Mouse (Mus musculus) forebrain, embryonic 14.5 days (tissue): ENCODE measurements around the gene Qk. TPM values are rescaled to one million over a fixed set of nuclear protein-coding genes. Genes with fewer than 3 reads are reported as not detected.
A peak's percentile ranks its signal among the peaks of the same experiment; 100 is the strongest.

ENCODE experiments used
- ATAC-seq: fragments of 200-750 bp; cut with Nextera tagmentation; 2 replicates; pipeline ENCODE4 v1.8.0; 2017; ENCODE audit warnings: mild to moderate bottlenecking, moderate library complexity
- DNase-seq: peaks from one replicate; pipeline ENCODE4 v3.0.0-alpha.2; 2015; ENCODE audit warnings: low spot score
- H3K27ac ChIP-seq: fragments of 300-500 bp; sonication (generic); 2 replicates; pipeline ENCODE4 v1.5.1; 2014; ENCODE audit warnings: low read depth, mild to moderate bottlenecking, control low read depth, low read length, moderate library complexity
- H3K27me3 ChIP-seq: fragments of 300-500 bp; sonication (generic); replicated peaks from 2 replicates; pipeline ENCODE4 v1.6.1; 2014; ENCODE audit warnings: low read length, control low read depth, mixed read lengths; ENCODE audit not compliant: control insufficient read depth, insufficient read depth
- H3K36me3 ChIP-seq: fragments of 300-500 bp; sonication (generic); 2 replicates; pipeline ENCODE4 v1.6.1; 2014; ENCODE audit warnings: low read length, control low read depth; ENCODE audit not compliant: control insufficient read depth, insufficient read depth
- H3K4me1 ChIP-seq: fragments of 300-500 bp; sonication (generic); 2 replicates; pipeline ENCODE4 v1.6.1; 2014; ENCODE audit warnings: antibody characterized with exemption, low read length, control low read depth; ENCODE audit not compliant: control insufficient read depth, insufficient read depth
- H3K4me2 ChIP-seq: fragments of 300-500 bp; sonication (generic); 2 replicates; pipeline ENCODE4 v1.6.1; 2014; ENCODE audit warnings: mild to moderate bottlenecking, control low read depth, low read length
- H3K4me3 ChIP-seq: fragments of 300-500 bp; sonication (generic); 2 replicates; pipeline ENCODE4 v1.5.1; 2014; ENCODE audit warnings: low read depth, low read length, control low read depth
- H3K9ac ChIP-seq: fragments of 300-500 bp; sonication (generic); 2 replicates; pipeline ENCODE4 v1.6.1; 2014; ENCODE audit warnings: mild to moderate bottlenecking, low read length, control low read depth, moderate library complexity
- H3K9me3 ChIP-seq: fragments of 300-500 bp; sonication (generic); replicated peaks from 2 replicates; pipeline ENCODE4 v1.6.1; 2016; ENCODE audit warnings: low read length, control low read depth, mixed read lengths; ENCODE audit not compliant: control insufficient read depth
- WGBS: fragments of 180-500 bp; shearing (Covaris S2); extraction: QIAGEN DNeasy Blood & Tissue Kit; methylation state at CpG from one replicate; pipeline ENCODE4 v1.1.7; 2014; 5-methylcytosine and 5-hydroxymethylcytosine counted together
- polyA plus RNA-seq: library from polyadenylated mRNA; unstranded; fragments of >200 nt; fragmentation: Nextera tagmentation; extraction: Ambion mirVana; gene quantifications from 2 replicates; pipeline ENCODE4 v1.2.1, GENCODE M21; 2014

Gene Qk
- polyA plus RNA-seq, 1 experiment from 2014 or later: 53.3 TPM

- DNase-seq (no peak), ATAC-seq (no peak)
- no peaks in the 10 kb centered on the region for H3K27me3 ChIP-seq
- no peaks in the 10 kb centered on the region for H3K9me3 ChIP-seq
- H3K36me3 ChIP-seq: no peaks in the 10 kb centered on the region
- WGBS: 48% methylated on average over 4 of the region's 4 CpGs
- no peak overlapping the region for H3K9ac ChIP-seq
- no peak overlapping the region for H3K4me3 ChIP-seq
- no peaks in the 10 kb centered on the region for H3K4me1 ChIP-seq
- H3K4me2 ChIP-seq: no peak overlapping the region
- no peak overlapping the region for H3K27ac ChIP-seq
Measured at GRCm38 (mm10) chr17:10300968-10301795, 18.5 kb downstream of the Qk start.

GRCm38 (mm10) chr17:10299396-10299795, 20.3 kb downstream of the Qk start:
- Histone ChIP-seq H3K4me3 (no peak overlapping the region), H3K27ac (no peak overlapping the region), H3K4me2 (no peak overlapping the region), H3K27me3 (no peaks in the 10 kb centered on the region), H3K36me3 (no peaks in the 10 kb centered on the region), H3K9ac (no peak overlapping the region), H3K9me3 (no peaks in the 10 kb centered on the region), H3K4me1 (0 out of 2 replicates have a peak, but pooled peaks cover 3% of the 10 kb centered on the region)
- ATAC-seq (no peak), DNase-seq (no peak)
- WGBS: 80% methylated on average over 1 of the region's 1 CpGs

GRCm38 (mm10) chr17:10292520-10292919, 27.1 kb downstream of the Qk start:
- 55% methylated on average over 2 of the region's 2 CpGs for WGBS
- Histone ChIP-seq H3K9ac (no peak overlapping the region), H3K36me3 (no peaks in the 10 kb centered on the region), H3K27ac (no peak overlapping the region), H3K4me2 (no peak overlapping the region), H3K4me1 (peaks cover 19% of the 10 kb centered on the region), H3K4me3 (no peak overlapping the region), H3K27me3 (no peaks in the 10 kb centered on the region), H3K9me3 (no peaks in the 10 kb centered on the region)
- DNase-seq (no peak), ATAC-seq (no peak)

GRCm38 (mm10) chr17:10284772-10285171, 34.9 kb downstream of the Qk start:
- H3K27ac ChIP-seq: no peak overlapping the region
- ATAC-seq (no peak), DNase-seq (no peak)
- 25% methylated on average over 2 of the region's 2 CpGs for WGBS
- H3K4me1 ChIP-seq: peaks cover 16% of the 10 kb centered on the region
- H3K4me3 ChIP-seq: no peak overlapping the region
- H3K36me3 ChIP-seq: no peaks in the 10 kb centered on the region
- H3K4me2 ChIP-seq: no peak overlapping the region
- no peak overlapping the region for H3K9ac ChIP-seq
- H3K9me3 ChIP-seq: no peaks in the 10 kb centered on the region
- H3K27me3 ChIP-seq: no peaks in the 10 kb centered on the region

- no peak for DNase-seq
- H3K9ac ChIP-seq: no peak overlapping the region
- 87% methylated on average over 2 of the region's 2 CpGs for WGBS
- H3K27ac ChIP-seq: no peak overlapping the region
- no peaks in the 10 kb centered on the region for H3K27me3 ChIP-seq
- H3K4me3 ChIP-seq: no peak overlapping the region
- H3K36me3 ChIP-seq: no peaks in the 10 kb centered on the region
- no peaks in the 10 kb centered on the region for H3K4me1 ChIP-seq
- no peak for ATAC-seq
- H3K9me3 ChIP-seq: no peaks in the 10 kb centered on the region
- H3K4me2 ChIP-seq: no peak overlapping the region
Measured at GRCm38 (mm10) chr17:10279532-10279931, 40.1 kb downstream of the Qk start.

- H3K9me3 ChIP-seq: no peaks in the 10 kb centered on the region
- no peaks in the 10 kb centered on the region for H3K27me3 ChIP-seq
- H3K4me2 ChIP-seq: no peak overlapping the region
- no peak overlapping the region for H3K27ac ChIP-seq
- no peak overlapping the region for H3K9ac ChIP-seq
- H3K4me1 ChIP-seq: peaks cover 5% of the 10 kb centered on the region; the same call in 1 of the 2 replicates
- ATAC-seq: no peak
- 20% methylated on average over 3 of the region's 3 CpGs for WGBS
- DNase-seq: no peak
- peaks cover 5% of the 10 kb centered on the region; the same call in 1 of the 2 replicates for H3K36me3 ChIP-seq
- no peak overlapping the region for H3K4me3 ChIP-seq
Measured at GRCm38 (mm10) chr17:10269518-10269917, 50.1 kb downstream of the Qk start.

GRCm38 (mm10) chr17:10268468-10268867, 51.2 kb downstream of the Qk start:
- WGBS: 70% methylated on average over 1 of the region's 1 CpGs
- no peak for DNase-seq
- ATAC-seq: no peak
- no peaks in the 10 kb centered on the region for H3K9me3 ChIP-seq
- H3K27ac ChIP-seq: no peak overlapping the region
- H3K36me3 ChIP-seq: peaks cover 5% of the 10 kb centered on the region; the same call in 1 of the 2 replicates
- peaks cover 5% of the 10 kb centered on the region; the same call in 1 of the 2 replicates for H3K4me1 ChIP-seq
- H3K9ac ChIP-seq: no peak overlapping the region
- H3K4me3 ChIP-seq: no peak overlapping the region
- H3K4me2 ChIP-seq: no peak overlapping the region
- H3K27me3 ChIP-seq: no peaks in the 10 kb centered on the region

GRCm38 (mm10) chr17:10266207-10266606, 53.4 kb downstream of the Qk start:
- Histone ChIP-seq H3K9ac (no peak overlapping the region), H3K4me3 (no peak overlapping the region), H3K4me1 (peaks cover 5% of the 10 kb centered on the region; the same call in 1 of the 2 replicates), H3K9me3 (no peaks in the 10 kb centered on the region), H3K27ac (no peak overlapping the region), H3K36me3 (0 out of 2 replicates have a peak, but pooled peaks cover 4% of the 10 kb centered on the region), H3K27me3 (no peaks in the 10 kb centered on the region), H3K4me2 (no peak overlapping the region)
- DNase-seq (no peak), ATAC-seq (no peak)
- WGBS: 83% methylated on average over 4 of the region's 4 CpGs

GRCm38 (mm10) chr17:10251252-10251958, 68.2 kb downstream of the Qk start:
- Histone ChIP-seq H3K9ac (no peak overlapping the region), H3K36me3 (no peaks in the 10 kb centered on the region), H3K9me3 (no peaks in the 10 kb centered on the region), H3K4me3 (no peak overlapping the region), H3K27ac (peak overlapping the region; percentile 28), H3K4me2 (no peak overlapping the region; the same call in 1 of the 2 replicates), H3K4me1 (peaks cover 16% of the 10 kb centered on the region), H3K27me3 (no peaks in the 10 kb centered on the region)
- ATAC-seq (peak; percentile 97), DNase-seq (peak; percentile 86)
- WGBS: 24% methylated on average over 4 of the region's 4 CpGs
